Mouse (Mus musculus): ENCODE measurements around the gene Sdr39u1.

Gene Sdr39u1

DNA sequence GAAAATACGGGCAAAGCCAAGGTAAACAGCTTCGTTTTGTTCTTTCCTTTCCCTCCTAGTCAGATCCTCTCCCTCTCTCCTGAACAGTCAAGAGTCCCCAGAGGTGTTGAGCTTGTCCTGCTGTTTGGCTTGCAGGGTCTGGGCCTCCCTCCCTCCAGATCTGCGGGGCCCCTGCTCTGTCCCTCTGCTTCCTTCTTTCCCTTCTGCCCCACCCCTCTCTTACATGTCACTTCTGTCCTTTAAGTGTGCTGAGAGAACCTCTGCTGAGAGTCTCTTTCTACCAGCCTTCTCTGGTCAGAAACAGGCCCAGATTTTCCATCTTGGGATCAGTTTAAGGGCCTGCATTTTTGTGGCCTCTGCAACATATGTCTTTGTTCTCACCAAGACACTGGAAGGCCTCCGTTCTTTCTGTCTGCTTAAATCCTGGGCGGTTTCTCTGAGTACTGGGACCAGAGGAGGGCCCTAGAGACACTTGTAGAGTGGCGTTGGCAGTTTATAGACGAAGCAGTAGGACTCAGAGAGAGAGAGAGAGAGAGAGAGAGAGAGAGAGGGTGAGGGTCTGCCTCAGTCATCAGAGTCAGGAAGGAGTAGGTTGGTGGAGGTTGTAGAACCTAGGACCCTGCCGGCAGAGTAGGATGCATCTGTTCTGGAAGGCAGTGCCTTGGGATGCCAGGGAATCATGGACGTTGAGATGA, 45.5 kb downstream of the Sdr39u1 start:
- no peak for DNase-seq (ENCODE audit: low read depth, low spot score)

DNA sequence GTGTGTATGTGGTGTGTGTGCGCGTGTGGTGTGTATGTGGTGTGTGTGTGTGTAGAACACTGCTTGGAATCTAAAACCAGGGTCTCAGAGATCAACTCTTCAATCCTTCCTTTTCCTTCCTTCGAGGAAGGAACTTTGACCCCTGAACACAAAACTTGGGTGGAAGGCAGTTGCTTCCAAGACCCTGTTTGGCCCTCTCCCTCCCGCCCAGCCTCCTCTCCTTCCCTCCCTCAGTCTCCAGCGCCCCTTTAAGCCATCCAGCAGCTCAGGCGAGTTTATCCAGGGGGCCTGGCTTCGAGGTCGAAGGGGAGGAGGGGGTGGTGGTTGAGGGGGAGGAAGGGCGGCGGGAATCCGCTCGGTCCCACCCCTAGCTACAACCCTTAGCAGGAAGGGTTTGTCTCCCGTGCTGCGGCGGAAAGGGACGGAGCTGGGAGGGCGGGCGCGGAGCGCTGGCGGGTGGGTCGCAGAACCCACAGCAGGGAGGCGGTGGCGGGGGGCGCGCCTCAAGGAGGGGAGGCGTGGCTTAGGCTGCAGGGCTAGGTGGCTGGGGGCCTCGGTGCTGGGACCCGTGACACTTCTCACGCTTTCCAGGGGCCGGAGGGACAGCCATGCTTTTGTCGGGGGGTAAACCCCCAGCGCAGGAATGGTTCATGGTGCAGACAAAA, 46.3 kb downstream of the Sdr39u1 start, which contains the start of gene Nynrin:
Nynrin (plus strand) TSS at position 390 of the 665 bp plus-strand sequence.
- no peak for DNase-seq (ENCODE audit: low read depth, low spot score)

DNA sequence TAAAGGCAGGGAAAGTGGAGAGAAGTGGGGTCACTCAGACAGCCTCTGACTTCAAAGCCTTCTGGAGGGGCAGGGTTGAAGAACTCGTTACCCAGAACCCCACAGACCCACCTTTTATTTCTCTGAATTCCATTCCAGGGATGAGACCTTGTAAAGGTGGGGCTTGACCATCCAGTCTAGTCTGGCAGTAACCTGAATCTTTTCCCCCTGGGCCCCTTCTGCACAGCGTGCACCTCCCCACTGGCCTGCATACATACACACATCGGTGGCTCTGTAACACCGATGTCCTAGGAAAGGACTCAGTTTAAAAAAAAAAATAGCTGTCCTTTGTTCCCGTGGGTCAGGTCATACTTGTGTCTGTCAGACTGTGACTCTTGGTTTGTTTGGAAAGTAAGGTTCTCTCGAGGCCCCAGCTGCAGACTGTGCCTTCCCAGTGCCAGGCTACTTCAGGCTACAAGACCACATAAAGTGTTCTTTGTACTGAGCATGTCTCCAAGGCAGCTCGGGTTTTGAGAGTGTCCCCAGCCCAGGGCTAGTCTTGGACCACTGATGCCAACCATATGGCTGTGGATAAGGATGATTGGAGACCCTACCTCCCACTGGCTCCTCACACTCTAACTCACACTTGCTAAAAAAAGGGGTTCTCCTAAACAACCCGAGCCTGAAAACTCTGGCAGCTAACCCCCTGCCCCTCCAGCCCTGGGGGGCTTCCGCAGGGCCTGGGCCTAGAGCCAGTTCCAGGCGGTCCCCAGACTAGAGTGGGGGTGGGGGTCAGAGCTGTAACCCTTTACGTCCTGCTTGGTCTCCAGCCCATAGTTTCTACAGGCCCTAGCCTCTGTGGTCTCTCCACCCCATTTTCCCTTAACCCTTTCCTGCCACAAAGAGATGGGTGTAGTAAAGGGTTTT, 47.2 kb downstream of the Sdr39u1 start:
- no peak for DNase-seq (ENCODE audit: low read depth, low spot score)

DNA sequence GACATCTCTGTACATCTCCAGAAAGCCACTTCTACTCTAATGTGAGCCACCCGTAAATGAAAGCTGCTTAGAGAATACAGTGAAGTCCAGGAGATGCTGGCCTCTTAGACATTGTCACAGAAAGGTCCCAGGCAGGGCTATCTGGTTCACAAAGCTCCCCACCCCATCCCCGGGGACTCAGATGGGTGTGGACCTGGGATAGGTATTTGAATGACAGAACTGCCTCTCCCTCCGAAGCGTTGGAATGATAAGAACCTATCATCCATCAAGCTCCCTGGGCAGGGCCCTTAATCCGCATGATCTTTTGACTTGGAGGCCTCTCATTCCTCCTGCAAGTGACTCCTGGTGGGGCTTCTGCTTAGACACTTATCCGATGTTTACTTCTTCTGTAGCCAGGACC, 49.2 kb downstream of the Sdr39u1 start:
- DNase-seq (ENCODE audit: low read depth, low spot score): no peak

Measured in brain, embryonic 18.5 days (tissue).